Mouse (Mus musculus) heart, embryonic 11.5 days (tissue): ENCODE data around the gene Mapk8ip1. TPM values are rescaled to one million over a fixed set of nuclear protein-coding genes. Genes with fewer than 3 reads are reported as not detected.

Experiments
- ATAC-seq: fragments of 200-750 bp; cut with Nextera tagmentation; replicated peaks from 2 replicates; pipeline ENCODE4 v1.8.0; 2017; ENCODE audit warnings: moderate library complexity; ENCODE audit not compliant: insufficient number of reproducible peaks, low FRiP score, low TSS enrichment
- H3K27ac ChIP-seq: fragments of 300-500 bp; sonication (generic); 2 replicates; pipeline ENCODE4 v1.5.1; 2014; ENCODE audit warnings: mild to moderate bottlenecking, low read depth, low read length
- H3K27me3 ChIP-seq: fragments of 300-500 bp; sonication (generic); 2 replicates; pipeline ENCODE4 v1.6.1; 2014; ENCODE audit warnings: mild to moderate bottlenecking, low read length, mixed read lengths; ENCODE audit not compliant: control insufficient read depth, insufficient read depth
- H3K36me3 ChIP-seq: fragments of 300-500 bp; sonication (generic); 2 replicates; pipeline ENCODE4 v1.6.1; 2014; ENCODE audit warnings: mild to moderate bottlenecking, low read length, moderate library complexity, mixed read lengths; ENCODE audit not compliant: control insufficient read depth, insufficient read depth
- H3K4me1 ChIP-seq: fragments of 300-500 bp; sonication (generic); 2 replicates; pipeline ENCODE4 v1.6.1; 2014; ENCODE audit warnings: low read length; ENCODE audit not compliant: control insufficient read depth, insufficient read depth
- H3K4me2 ChIP-seq: fragments of 300-500 bp; sonication (generic); 2 replicates; pipeline ENCODE4 v1.6.1; 2014; ENCODE audit warnings: mild to moderate bottlenecking, moderate library complexity
- H3K4me3 ChIP-seq: fragments of 300-500 bp; sonication (generic); 2 replicates; pipeline ENCODE4 v1.5.1; 2014; ENCODE audit warnings: low read depth, low read length
- H3K9ac ChIP-seq: fragments of 300-500 bp; sonication (generic); 2 replicates; pipeline ENCODE4 v1.6.1; 2014; ENCODE audit warnings: mild to moderate bottlenecking, low read depth, low read length, moderate library complexity
- H3K9me3 ChIP-seq: fragments of 300-500 bp; sonication (generic); replicated peaks from 2 replicates; pipeline ENCODE4 v1.6.1; 2016; ENCODE audit warnings: low read length; ENCODE audit not compliant: control insufficient read depth
- WGBS: fragments of 180-500 bp; shearing (Covaris S2); extraction: QIAGEN DNeasy Blood & Tissue Kit; methylation state at CpG from one replicate; pipeline ENCODE4 v1.1.7; 2014; ENCODE audit not compliant: insufficient replicate concordance; 5-methylcytosine and 5-hydroxymethylcytosine counted together
- polyA plus RNA-seq: library from polyadenylated mRNA; unstranded; fragments of >200 nt; fragmentation: Nextera tagmentation; extraction: Ambion mirVana; gene quantifications from 2 replicates; pipeline ENCODE4 v1.2.1, GENCODE M21; 2014

Mapk8ip1 gene
- polyA plus RNA-seq, 1 experiment from 2014 or later, result 2.7 TPM

DNA sequence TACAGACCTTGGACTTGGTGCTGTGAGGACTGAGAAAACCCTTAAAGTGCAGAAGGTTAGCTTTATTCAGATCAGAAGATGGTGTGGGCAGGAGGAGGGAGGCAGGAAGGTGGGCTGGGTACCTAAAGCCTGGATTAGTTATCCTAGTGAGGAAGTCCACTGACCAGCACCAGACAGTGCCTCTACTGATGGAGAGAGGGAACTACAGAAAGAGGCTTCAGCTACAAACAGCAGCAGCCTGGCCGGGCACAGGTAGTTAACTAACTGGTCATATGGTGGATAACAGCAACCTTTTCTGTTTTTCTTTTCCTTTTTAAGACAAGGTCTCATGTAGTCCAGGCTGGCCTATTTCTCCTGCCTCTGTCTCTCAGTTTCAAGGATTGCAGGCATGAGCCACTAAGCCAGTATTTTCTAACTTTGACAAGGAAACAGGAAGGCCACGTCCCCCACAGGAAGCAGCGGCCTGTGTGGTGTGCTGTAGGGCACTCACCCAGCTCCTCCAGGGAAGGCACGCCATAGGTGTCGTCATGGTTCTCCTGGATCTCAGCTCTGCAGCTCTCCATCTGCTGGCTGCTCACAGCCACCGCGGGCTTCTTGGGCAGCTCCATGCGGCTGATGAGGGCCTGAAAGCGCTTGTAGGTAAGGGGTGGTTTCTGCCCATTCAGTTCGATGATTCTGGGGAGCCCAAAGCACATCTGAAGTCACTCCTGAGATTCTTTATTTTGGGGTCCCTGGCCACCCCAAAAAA is 21.5 kb upstream of the Mapk8ip1 start:
- no peak overlapping the region for H3K4me3 ChIP-seq
- H3K4me2 ChIP-seq, result no peak overlapping the region
- H3K27ac ChIP-seq, result no peak overlapping the region
- H3K9ac ChIP-seq, result no peak overlapping the region
- peaks cover 18% of the 10 kb centered on the region for H3K36me3 ChIP-seq
- peaks cover 26% of the 10 kb centered on the region for H3K4me1 ChIP-seq
- 66% methylated on average over 10 of the region's 10 CpGs for WGBS
- H3K9me3 ChIP-seq, result no peaks in the 10 kb centered on the region
- no peak for ATAC-seq
- H3K27me3 ChIP-seq, result no peaks in the 10 kb centered on the region

DNA sequence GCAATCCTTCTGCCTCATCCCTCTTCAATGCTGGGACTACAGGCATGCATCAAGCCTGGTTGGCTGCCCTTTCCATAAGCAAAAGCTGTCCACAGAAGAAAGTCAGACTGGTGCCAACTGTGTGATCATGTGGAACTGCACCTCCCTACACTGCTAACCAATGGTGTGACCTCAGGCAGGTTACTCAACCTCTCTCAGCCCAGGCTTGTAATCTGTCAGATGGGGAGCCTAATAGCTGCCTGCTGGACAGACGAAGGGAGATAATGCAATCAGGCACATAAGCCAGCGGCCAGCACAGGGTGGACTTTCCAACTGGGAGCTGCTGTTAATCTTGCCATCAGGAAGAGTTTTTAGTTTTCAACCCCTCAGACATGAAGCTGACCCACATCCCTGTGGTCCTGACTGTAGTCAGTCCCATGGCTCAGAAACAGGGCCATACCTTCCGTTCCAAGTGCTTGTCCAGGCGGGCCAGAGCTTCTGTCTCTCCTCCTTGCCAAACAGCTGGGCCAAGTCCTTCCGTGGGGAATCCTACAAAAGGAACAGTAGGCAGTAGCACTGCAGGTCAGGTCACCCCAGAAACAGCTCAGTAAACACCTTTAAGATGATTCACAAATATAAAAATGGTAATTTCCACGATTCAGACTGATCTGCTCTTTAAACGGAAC is 20.8 kb upstream of the Mapk8ip1 start:
- Histone ChIP-seq H3K36me3 (peaks cover 18% of the 10 kb centered on the region), H3K4me2 (no peak overlapping the region), H3K4me3 (no peak overlapping the region), H3K9me3 (no peaks in the 10 kb centered on the region), H3K27ac (no peak overlapping the region), H3K4me1 (peaks cover 26% of the 10 kb centered on the region), H3K27me3 (no peaks in the 10 kb centered on the region), H3K9ac (no peak overlapping the region)
- ATAC-seq, result no peak
- WGBS, result 88% methylated on average over 7 of the region's 7 CpGs

DNA sequence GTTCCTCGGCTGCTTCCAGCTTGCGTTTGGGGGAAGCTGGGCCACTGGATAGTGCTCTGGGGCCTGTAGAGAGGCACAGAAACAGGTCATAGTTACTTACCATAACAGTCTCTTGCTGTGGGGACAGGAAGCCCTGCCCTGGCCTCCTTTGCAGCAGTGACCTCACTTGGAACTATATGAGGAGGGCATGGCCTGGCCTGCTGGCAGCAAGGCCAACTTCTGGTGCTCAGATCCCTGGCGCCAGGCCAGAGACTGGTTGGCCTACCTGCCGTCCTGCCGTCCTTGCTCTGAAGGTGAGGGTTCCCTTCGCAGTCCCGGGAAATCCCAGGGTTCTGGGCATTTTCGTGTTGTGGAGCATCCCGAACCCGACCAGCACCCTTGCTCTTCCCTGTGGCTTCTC is 10.6 kb upstream of the Mapk8ip1 start:
- H3K9me3 ChIP-seq, result no peaks in the 10 kb centered on the region
- H3K4me2 ChIP-seq, result no peak overlapping the region
- no peak overlapping the region for H3K4me3 ChIP-seq
- peaks cover 57% of the 10 kb centered on the region for H3K36me3 ChIP-seq
- no peak overlapping the region for H3K9ac ChIP-seq
- no peaks in the 10 kb centered on the region for H3K4me1 ChIP-seq
- H3K27me3 ChIP-seq, result no peaks in the 10 kb centered on the region
- H3K27ac ChIP-seq, result no peak overlapping the region
- 93% methylated on average over 10 of the region's 10 CpGs for WGBS
- ATAC-seq, result no peak

DNA sequence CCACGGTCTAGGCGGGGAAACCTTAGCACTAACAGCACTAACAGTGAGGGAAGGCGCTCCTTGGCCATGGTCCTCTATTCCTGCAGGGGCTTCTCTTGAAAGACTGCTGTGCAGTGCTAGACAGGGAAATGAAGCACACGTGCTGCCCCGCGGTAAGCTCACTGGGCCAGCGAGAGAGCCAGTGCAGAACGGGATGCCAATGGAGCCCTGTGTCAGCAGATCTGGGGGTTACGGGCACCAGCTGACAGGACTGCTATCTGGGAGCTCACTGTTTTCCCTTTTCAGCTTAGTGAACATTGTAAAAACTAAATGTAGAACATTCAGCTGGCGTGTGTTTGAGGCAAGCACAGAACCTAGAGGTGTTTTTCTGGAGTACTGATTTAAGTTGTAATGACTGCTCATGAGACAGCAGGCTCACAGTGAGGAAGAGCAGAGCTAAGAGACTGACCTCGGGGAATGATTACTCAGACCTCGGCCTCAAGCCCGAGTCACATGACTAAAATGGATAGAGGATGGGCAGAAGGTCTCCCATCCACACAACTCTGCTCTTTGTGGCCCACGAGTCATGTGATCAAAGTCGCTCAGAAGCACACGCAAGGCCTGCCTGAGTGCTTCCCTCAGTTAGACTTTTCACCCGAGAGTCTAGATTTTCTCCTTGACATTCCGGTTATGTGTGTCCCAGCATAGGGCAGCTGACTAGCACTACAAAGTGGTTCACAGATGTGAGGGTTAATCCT is 7.4 kb upstream of the Mapk8ip1 start:
- H3K27me3 ChIP-seq, result no peaks in the 10 kb centered on the region
- no peak overlapping the region for H3K9ac ChIP-seq
- H3K27ac ChIP-seq, result no peak overlapping the region
- no peaks in the 10 kb centered on the region for H3K9me3 ChIP-seq
- no peak overlapping the region for H3K4me3 ChIP-seq
- H3K4me2 ChIP-seq, result no peak overlapping the region
- peaks cover 51% of the 10 kb centered on the region for H3K36me3 ChIP-seq
- no peaks in the 10 kb centered on the region for H3K4me1 ChIP-seq
- 89% methylated on average over 18 of the region's 18 CpGs for WGBS
- no peak for ATAC-seq

DNA sequence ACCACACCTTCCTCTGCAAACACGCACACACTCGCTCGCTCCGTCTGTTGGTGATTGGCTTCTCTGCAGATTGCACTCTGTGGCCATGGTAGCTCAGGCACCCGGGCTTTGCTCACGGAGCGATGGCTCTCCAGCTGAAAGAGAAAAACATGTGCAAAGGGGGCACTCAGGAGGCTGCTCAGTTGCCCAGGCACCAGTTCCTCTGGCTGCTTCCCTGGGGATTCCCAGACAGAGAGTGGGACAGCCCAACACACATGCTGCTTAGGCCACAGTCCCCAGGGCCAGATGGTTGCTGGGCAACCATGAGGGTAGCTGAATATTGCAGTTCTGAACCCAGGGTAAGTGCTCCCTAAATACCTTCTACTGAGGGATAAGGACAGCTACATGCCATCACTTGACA is 4.6 kb upstream of the Mapk8ip1 start:
- H3K36me3 ChIP-seq, result peaks cover 27% of the 10 kb centered on the region
- no peak overlapping the region for H3K27ac ChIP-seq
- H3K4me1 ChIP-seq, result peaks cover 1% of the 10 kb centered on the region; the same call in 1 of the 2 replicates
- H3K27me3 ChIP-seq, result peaks cover 7% of the 10 kb centered on the region
- H3K9me3 ChIP-seq, result no peaks in the 10 kb centered on the region
- WGBS, result 95% methylated on average over 7 of the region's 7 CpGs
- no peak for ATAC-seq
- no peak overlapping the region for H3K4me2 ChIP-seq
- no peak overlapping the region for H3K9ac ChIP-seq
- no peak overlapping the region for H3K4me3 ChIP-seq

DNA sequence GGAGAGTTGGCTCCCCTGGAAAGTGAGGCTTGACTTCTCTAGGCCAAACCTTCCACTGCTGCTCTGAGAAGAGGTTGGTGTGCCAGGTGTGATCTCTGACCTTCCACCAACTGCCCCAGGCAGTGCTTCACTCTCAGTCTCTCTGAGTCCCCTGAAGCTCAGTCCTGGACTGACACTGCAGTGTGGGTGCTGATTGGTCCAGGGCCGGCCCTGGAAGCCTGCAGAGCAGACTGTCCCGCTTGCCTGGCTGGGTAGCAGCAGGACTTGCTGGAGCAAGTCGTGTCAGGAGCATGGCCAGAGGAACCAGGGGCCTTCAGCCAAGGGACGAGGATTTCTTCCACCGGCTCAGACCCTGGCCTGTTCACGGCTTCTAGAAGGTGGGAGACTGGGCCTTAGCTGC is 3.7 kb upstream of the Mapk8ip1 start:
- Histone ChIP-seq H3K4me3 (no peak overlapping the region), H3K4me2 (no peak overlapping the region), H3K36me3 (peaks cover 20% of the 10 kb centered on the region)

DNA sequence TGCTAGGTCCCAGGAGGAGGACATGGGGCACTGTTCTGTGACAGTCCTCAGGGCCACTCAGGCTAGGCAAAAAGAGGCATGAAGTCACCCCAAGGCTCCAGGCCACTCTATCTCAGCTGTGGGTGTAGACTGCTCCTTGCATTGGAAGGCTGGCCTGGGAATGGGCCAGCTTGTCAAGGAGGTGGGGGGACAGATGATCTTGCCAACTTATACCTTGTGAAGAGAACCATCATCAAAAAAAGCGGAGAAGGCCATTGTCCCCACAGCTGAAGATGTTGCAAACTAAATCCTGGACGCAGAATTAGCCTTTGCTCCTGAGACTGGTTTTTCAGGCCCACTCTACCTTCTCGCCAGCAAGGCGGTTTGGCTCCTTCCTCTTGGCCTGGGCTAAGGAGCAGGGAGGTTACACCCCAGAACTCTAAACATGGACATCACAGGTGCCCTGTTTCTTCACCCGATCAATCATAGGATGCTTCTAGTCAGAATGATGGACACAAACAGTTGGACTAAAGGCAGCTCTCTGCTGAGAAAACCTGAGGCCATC is 2.8 kb upstream of the Mapk8ip1 start:
- ATAC-seq, result no peak
- no peaks in the 10 kb centered on the region for H3K9me3 ChIP-seq
- no peak overlapping the region for H3K4me2 ChIP-seq
- H3K27ac ChIP-seq, result no peak overlapping the region
- no peak overlapping the region for H3K4me3 ChIP-seq
- H3K27me3 ChIP-seq, result peaks cover 12% of the 10 kb centered on the region
- peaks cover 11% of the 10 kb centered on the region for H3K36me3 ChIP-seq
- H3K4me1 ChIP-seq, result peaks cover 2% of the 10 kb centered on the region; the same call in 1 of the 2 replicates
- 83% methylated on average over 5 of the region's 5 CpGs for WGBS
- no peak overlapping the region for H3K9ac ChIP-seq

More for the DNA sequence above, 3.7 kb upstream of the Mapk8ip1 start:
- H3K27me3 ChIP-seq, result peaks cover 12% of the 10 kb centered on the region
- H3K4me1 ChIP-seq, result peaks cover 2% of the 10 kb centered on the region; the same call in 1 of the 2 replicates
- no peaks in the 10 kb centered on the region for H3K9me3 ChIP-seq
- H3K9ac ChIP-seq, result no peak overlapping the region
- WGBS, result 81% methylated on average over 6 of the region's 6 CpGs
- ATAC-seq, result no peak
- H3K27ac ChIP-seq, result no peak overlapping the region

DNA sequence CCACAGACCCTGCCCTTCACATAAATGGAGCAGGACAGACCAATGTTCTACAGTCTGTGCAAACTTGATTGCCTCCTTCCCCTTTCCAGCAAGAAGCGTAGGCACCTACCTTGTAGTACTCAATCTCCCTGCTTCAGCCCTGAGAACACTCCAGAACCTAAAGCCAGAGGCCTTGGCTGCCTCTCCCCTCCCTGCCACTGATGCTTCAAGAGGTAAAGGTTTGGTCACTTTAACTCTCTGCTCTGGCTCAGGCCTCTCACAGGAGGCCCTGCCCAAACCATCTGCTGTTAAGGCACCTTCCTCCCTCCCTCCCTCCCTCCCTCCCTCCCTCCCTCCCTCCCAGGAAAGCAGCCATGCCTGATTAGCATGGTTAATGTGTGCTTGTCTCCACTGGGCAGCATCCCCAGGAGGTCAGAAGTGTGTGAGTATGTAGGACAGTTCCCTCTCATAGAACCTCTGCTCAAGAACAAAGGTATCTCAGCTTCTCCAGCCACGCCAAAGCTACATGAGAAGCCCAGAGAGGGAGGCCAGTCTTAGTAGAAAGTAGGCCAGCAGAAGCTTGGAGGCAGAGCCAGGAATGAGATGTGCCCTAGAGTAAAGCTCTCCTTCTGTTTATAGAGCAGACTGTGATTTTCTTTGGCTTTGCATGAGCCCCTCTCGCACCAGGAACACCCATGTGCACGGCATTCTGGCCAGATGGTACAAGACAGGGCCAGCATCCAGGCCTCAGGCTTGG is 1.7 kb upstream of the Mapk8ip1 start:
- Histone ChIP-seq H3K27ac (no peak overlapping the region), H3K36me3 (peaks cover 9% of the 10 kb centered on the region; the same call in 1 of the 2 replicates), H3K4me2 (no peak overlapping the region), H3K4me3 (no peak overlapping the region), H3K4me1 (peaks cover 2% of the 10 kb centered on the region; the same call in 1 of the 2 replicates), H3K9ac (no peak overlapping the region), H3K27me3 (peaks cover 12% of the 10 kb centered on the region), H3K9me3 (no peaks in the 10 kb centered on the region)
- WGBS, result 68% methylated on average over 4 of the region's 4 CpGs
- ATAC-seq, result no peak
